Mouse (Mus musculus) liver, postnatal 0 days (tissue): ENCODE results near the gene Pls3. TPM values are rescaled to one million over a fixed set of nuclear protein-coding genes. Genes with fewer than 3 reads are reported as not detected.

ENCODE experiments used
- ATAC-seq: fragments of 200-750 bp; cut with Nextera tagmentation; 2 replicates; pipeline ENCODE4 v1.8.0; 2017; ENCODE audit warnings: mild to moderate bottlenecking, moderate library complexity
- DNase-seq: peaks from one replicate; pipeline ENCODE4 v3.0.0-alpha.2; 2016
- H3K27ac ChIP-seq: fragments of 300-500 bp; sonication (generic); 2 replicates; pipeline ENCODE4 v1.5.1; 2014; ENCODE audit warnings: antibody characterized with exemption, moderate library complexity, mild to moderate bottlenecking, low read depth
- H3K27me3 ChIP-seq: fragments of 300-500 bp; sonication (generic); 2 replicates; pipeline ENCODE4 v1.6.1; 2014; ENCODE audit warnings: low read length, control low read depth, mixed read lengths; ENCODE audit not compliant: insufficient read depth
- H3K36me3 ChIP-seq: fragments of 300-500 bp; sonication (generic); replicated peaks from 2 replicates; pipeline ENCODE4 v1.6.1; 2014; ENCODE audit warnings: mild to moderate bottlenecking, control low read depth, low read length, moderate library complexity, mixed read lengths; ENCODE audit not compliant: insufficient read depth
- H3K4me1 ChIP-seq: fragments of 300-500 bp; sonication (generic); 2 replicates; pipeline ENCODE4 v1.6.1; 2014; ENCODE audit warnings: antibody characterized with exemption, mild to moderate bottlenecking, control low read depth; ENCODE audit not compliant: insufficient read depth
- H3K4me2 ChIP-seq: fragments of 300-500 bp; sonication (generic); 2 replicates; pipeline ENCODE4 v1.6.1; 2014; ENCODE audit warnings: low read depth, mild to moderate bottlenecking, low read length, moderate library complexity, mixed read lengths
- H3K4me3 ChIP-seq: fragments of 300-500 bp; sonication (generic); 2 replicates; pipeline ENCODE4 v1.5.1; 2014; ENCODE audit warnings: low read depth, low read length
- H3K9ac ChIP-seq: fragments of 300-500 bp; sonication (generic); replicated peaks from 2 replicates; pipeline ENCODE4 v1.6.1; 2014; ENCODE audit warnings: mild to moderate bottlenecking, moderate library complexity
- H3K9me3 ChIP-seq: fragments of 300-500 bp; sonication (generic); 2 replicates; pipeline ENCODE4 v1.6.1; 2016; ENCODE audit warnings: mild to moderate bottlenecking, control low read depth, low read length, mixed read lengths
- CTCF ChIP-seq: sonication (generic); IDR thresholded peaks from 2 replicates; pipeline ENCODE4 v1.5.1; 2016; ENCODE audit warnings: antibody characterized with exemption, low read depth
- EP300 ChIP-seq: IDR thresholded peaks from 2 replicates; pipeline ENCODE4 v1.6.1; 2016; ENCODE audit warnings: antibody characterized with exemption, low read depth, mild to moderate bottlenecking
- WGBS: fragments of 180-500 bp; shearing (Covaris S2); extraction: QIAGEN DNeasy Blood & Tissue Kit; methylation state at CpG from one replicate; pipeline ENCODE4 v1.1.7; 2014; ENCODE audit not compliant: insufficient replicate concordance; 5-methylcytosine and 5-hydroxymethylcytosine counted together
- polyA plus RNA-seq: library from polyadenylated mRNA; unstranded; fragments of >200 nt; fragmentation: Nextera tagmentation; extraction: Ambion mirVana; gene quantifications from 2 replicates; pipeline ENCODE4 v1.2.1, GENCODE M21; 2015

Gene Pls3
- polyA plus RNA-seq, 1 experiment from 2014 or later: 4.1 TPM

DNA sequence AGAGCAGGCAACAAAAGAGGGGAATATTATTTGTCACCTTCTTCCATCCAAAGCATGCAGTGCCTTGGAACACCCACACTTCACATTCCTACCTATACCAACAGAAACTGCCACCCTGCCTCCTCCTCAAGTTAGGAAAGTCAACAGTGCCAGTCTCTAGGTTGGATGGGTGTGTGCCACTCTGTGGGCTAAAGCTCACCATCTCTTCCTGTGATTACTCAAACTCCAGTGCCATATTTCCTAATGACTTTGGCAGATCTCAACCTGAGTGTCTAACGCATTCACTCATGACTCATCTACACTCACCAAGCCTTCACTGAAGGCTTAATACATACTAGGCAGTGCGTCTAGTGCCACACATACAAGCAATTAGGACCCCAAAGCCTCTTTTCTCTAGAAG lies 40.7 kb downstream of the Pls3 start:
- no peak for ATAC-seq
- H3K27ac ChIP-seq: no peak overlapping the region
- no peak overlapping the region for H3K4me3 ChIP-seq
- no peaks in the 10 kb centered on the region for H3K9me3 ChIP-seq
- no peak overlapping the region for H3K4me2 ChIP-seq
- no peaks in the 10 kb centered on the region for H3K27me3 ChIP-seq
- H3K9ac ChIP-seq: no peak overlapping the region
- WGBS: 73% methylated on average over 2 of the region's 2 CpGs
- DNase-seq: no peak
- TF ChIP-seq EP300 (no peak), CTCF (no peak)
- no peaks in the 10 kb centered on the region for H3K36me3 ChIP-seq
- no peaks in the 10 kb centered on the region for H3K4me1 ChIP-seq

- Histone ChIP-seq H3K9me3 (no peaks in the 10 kb centered on the region), H3K4me3 (no peak overlapping the region), H3K4me2 (no peak overlapping the region), H3K27me3 (no peaks in the 10 kb centered on the region), H3K9ac (no peak overlapping the region), H3K4me1 (no peaks in the 10 kb centered on the region), H3K36me3 (no peaks in the 10 kb centered on the region), H3K27ac (no peak overlapping the region)
- ATAC-seq: no peak
- WGBS: 77% methylated on average over 11 of the region's 11 CpGs
- TF ChIP-seq CTCF: no peak
- TF ChIP-seq EP300: no peak
- DNase-seq: no peak
These were observed 41.9 kb downstream of the Pls3 start for GRCm38 (mm10) chrX:75833006-75833641.

DNA sequence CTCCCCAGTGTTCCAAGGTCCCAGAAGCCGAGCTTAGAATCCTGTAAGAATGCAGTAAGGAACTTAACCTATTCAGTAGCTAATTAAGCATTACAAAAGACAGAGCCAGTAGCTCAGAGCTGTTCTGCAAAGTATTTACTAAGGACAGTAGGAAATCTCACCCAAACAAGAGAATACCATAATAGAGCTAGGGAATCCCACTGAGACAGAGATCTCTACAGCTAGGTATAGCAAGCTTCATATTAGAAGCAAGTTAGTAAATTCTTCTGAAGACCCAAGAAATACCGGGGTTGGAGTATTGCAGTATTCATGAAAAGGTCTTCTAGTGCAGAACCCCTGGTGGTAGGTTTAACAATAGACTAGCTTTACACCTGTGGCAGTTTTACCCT lies 45.1 kb downstream of the Pls3 start:
- no peak overlapping the region for H3K9ac ChIP-seq
- no peak overlapping the region for H3K27ac ChIP-seq
- DNase-seq (no peak), ATAC-seq (no peak)
- no peak for TF ChIP-seq CTCF
- TF ChIP-seq EP300: no peak
- H3K9me3 ChIP-seq: no peaks in the 10 kb centered on the region
- H3K4me1 ChIP-seq: no peaks in the 10 kb centered on the region
- no peaks in the 10 kb centered on the region for H3K36me3 ChIP-seq
- no peak overlapping the region for H3K4me3 ChIP-seq
- H3K4me2 ChIP-seq: no peak overlapping the region
- 39% methylated on average over 2 of the region's 2 CpGs for WGBS
- H3K27me3 ChIP-seq: no peaks in the 10 kb centered on the region

DNA sequence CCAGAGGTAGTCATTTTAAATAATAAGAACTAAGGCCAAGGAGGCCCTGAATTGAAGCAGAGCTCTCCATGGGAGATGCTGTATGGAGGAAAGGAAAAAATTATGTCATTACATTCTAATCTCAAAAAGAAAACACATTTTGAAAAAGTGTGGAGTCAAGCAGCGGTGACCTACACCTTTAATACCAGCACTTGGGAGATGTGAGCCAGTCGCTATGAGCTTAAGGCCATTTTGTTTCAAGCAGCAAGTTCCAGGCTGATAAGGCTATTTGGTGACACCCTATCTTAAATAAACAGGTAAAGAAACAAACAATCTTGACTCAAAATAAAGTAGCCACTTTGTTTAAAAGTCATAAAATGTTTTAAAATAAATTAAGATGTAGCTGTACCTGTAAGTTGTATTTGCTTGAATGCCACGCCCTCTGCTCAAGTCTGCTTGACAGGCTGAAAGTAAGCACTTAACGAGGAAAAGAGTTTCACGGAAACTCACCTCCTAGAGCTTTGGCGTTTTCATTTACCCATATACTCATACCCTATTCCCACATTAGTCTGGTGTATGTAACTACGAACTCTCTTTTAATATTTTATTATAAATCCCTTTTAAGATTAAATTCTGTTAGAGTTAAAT lies 45.6 kb downstream of the Pls3 start:
- no peak for ATAC-seq
- Histone ChIP-seq H3K9me3 (no peaks in the 10 kb centered on the region), H3K4me2 (no peak overlapping the region), H3K4me3 (no peak overlapping the region), H3K4me1 (no peaks in the 10 kb centered on the region), H3K27ac (no peak overlapping the region), H3K36me3 (no peaks in the 10 kb centered on the region), H3K9ac (no peak overlapping the region), H3K27me3 (no peaks in the 10 kb centered on the region)
- 66% methylated on average over 7 of the region's 7 CpGs for WGBS
- no peak for TF ChIP-seq EP300
- TF ChIP-seq CTCF: no peak
- no peak for DNase-seq

DNA sequence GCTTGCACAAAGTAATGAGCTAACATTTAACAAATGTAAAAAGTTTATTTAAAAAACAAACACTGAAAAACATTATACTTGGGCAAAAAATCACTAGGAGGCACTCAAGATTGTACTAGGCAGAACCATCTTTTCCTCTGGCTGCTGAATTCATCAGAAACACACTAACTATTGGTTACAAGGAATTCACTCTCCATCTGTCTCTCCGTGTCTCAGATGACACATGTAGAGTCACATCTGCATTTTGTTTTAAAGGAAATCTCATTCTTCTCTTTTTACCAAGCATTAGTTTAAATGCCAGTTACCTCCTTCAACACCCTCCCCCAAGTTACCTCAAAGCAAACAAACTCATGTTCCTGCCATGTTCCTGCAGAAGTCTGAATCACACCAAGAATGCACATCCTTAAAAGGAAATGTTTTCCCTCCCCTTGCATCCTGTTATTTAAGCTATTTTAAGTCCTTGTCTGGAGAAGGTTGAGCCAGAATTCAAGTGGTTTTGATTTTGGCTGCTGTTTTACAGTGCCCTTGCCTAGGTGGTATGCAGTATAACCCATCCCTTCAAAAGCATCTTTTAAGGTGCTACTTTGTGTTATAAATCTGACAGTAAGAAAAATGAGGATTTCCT lies 56.2 kb downstream of the Pls3 start:
- H3K9me3 ChIP-seq: no peaks in the 10 kb centered on the region
- no peak overlapping the region for H3K9ac ChIP-seq
- H3K27me3 ChIP-seq: no peaks in the 10 kb centered on the region
- TF ChIP-seq EP300: no peak
- no peak for TF ChIP-seq CTCF
- H3K4me3 ChIP-seq: no peak overlapping the region
- WGBS: 43% methylated on average over 1 of the region's 1 CpGs
- no peaks in the 10 kb centered on the region for H3K36me3 ChIP-seq
- no peak overlapping the region for H3K27ac ChIP-seq
- ATAC-seq (no peak), DNase-seq (no peak)
- no peak overlapping the region for H3K4me2 ChIP-seq
- no peaks in the 10 kb centered on the region for H3K4me1 ChIP-seq

DNA sequence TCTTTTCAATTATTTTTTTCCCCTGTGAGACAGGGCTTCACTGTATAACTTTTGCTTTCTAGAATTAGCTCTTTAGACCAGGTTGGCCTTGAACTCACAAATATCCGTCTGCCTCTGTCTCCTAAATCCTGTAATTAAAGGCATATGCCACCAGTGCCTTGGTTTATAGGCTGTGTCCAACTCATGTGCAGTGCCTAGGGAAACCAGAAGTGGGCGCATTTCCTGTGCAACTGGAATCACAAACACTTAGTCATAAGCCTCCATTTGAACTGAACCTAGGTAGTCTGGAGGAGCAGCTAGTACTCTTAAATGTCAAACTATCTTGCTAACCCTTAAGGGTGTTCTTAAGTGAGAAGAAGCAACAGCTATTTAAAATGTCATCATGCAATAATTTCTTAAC lies 60.0 kb downstream of the Pls3 start:
- H3K4me1 ChIP-seq: no peaks in the 10 kb centered on the region
- H3K27me3 ChIP-seq: 0 out of 2 replicates have a peak, but pooled peaks cover 2% of the 10 kb centered on the region
- no peak for ATAC-seq
- WGBS: 66% methylated on average over 2 of the region's 2 CpGs
- H3K27ac ChIP-seq: no peak overlapping the region
- H3K4me3 ChIP-seq: no peak overlapping the region
- no peak overlapping the region for H3K9ac ChIP-seq
- TF ChIP-seq CTCF: no peak
- TF ChIP-seq EP300: no peak
- no peaks in the 10 kb centered on the region for H3K36me3 ChIP-seq
- H3K9me3 ChIP-seq: no peaks in the 10 kb centered on the region
- no peak overlapping the region for H3K4me2 ChIP-seq
- no peak for DNase-seq
